Mouse (Mus musculus) forebrain, embryonic 14.5 days (tissue): ENCODE results near the gene Dnm3. TPM values are rescaled to one million over a fixed set of nuclear protein-coding genes. Genes with fewer than 3 reads are reported as not detected.

ENCODE experiments used
- ATAC-seq: fragments of 200-750 bp; cut with Nextera tagmentation; 2 replicates; pipeline ENCODE4 v1.8.0; 2017; ENCODE audit warnings: mild to moderate bottlenecking, moderate library complexity
- DNase-seq: peaks from one replicate; pipeline ENCODE4 v3.0.0-alpha.2; 2015; ENCODE audit warnings: low spot score
- H3K27ac ChIP-seq: fragments of 300-500 bp; sonication (generic); 2 replicates; pipeline ENCODE4 v1.5.1; 2014; ENCODE audit warnings: low read depth, mild to moderate bottlenecking, control low read depth, low read length, moderate library complexity
- H3K27me3 ChIP-seq: fragments of 300-500 bp; sonication (generic); replicated peaks from 2 replicates; pipeline ENCODE4 v1.6.1; 2014; ENCODE audit warnings: low read length, control low read depth, mixed read lengths; ENCODE audit not compliant: control insufficient read depth, insufficient read depth
- H3K36me3 ChIP-seq: fragments of 300-500 bp; sonication (generic); 2 replicates; pipeline ENCODE4 v1.6.1; 2014; ENCODE audit warnings: low read length, control low read depth; ENCODE audit not compliant: control insufficient read depth, insufficient read depth
- H3K4me1 ChIP-seq: fragments of 300-500 bp; sonication (generic); 2 replicates; pipeline ENCODE4 v1.6.1; 2014; ENCODE audit warnings: antibody characterized with exemption, low read length, control low read depth; ENCODE audit not compliant: control insufficient read depth, insufficient read depth
- H3K4me2 ChIP-seq: fragments of 300-500 bp; sonication (generic); 2 replicates; pipeline ENCODE4 v1.6.1; 2014; ENCODE audit warnings: mild to moderate bottlenecking, control low read depth, low read length
- H3K4me3 ChIP-seq: fragments of 300-500 bp; sonication (generic); 2 replicates; pipeline ENCODE4 v1.5.1; 2014; ENCODE audit warnings: low read depth, low read length, control low read depth
- H3K9ac ChIP-seq: fragments of 300-500 bp; sonication (generic); 2 replicates; pipeline ENCODE4 v1.6.1; 2014; ENCODE audit warnings: mild to moderate bottlenecking, low read length, control low read depth, moderate library complexity
- H3K9me3 ChIP-seq: fragments of 300-500 bp; sonication (generic); replicated peaks from 2 replicates; pipeline ENCODE4 v1.6.1; 2016; ENCODE audit warnings: low read length, control low read depth, mixed read lengths; ENCODE audit not compliant: control insufficient read depth
- WGBS: fragments of 180-500 bp; shearing (Covaris S2); extraction: QIAGEN DNeasy Blood & Tissue Kit; methylation state at CpG from one replicate; pipeline ENCODE4 v1.1.7; 2014; 5-methylcytosine and 5-hydroxymethylcytosine counted together
- polyA plus RNA-seq: library from polyadenylated mRNA; unstranded; fragments of >200 nt; fragmentation: Nextera tagmentation; extraction: Ambion mirVana; gene quantifications from 2 replicates; pipeline ENCODE4 v1.2.1, GENCODE M21; 2014

Gene Dnm3
- polyA plus RNA-seq, 1 experiment from 2014 or later: 20.6 TPM

GRCm38 (mm10) chr1:162354780-162355179 lies 123.1 kb downstream of the Dnm3 start:
- ATAC-seq: no peak
- no peaks in the 10 kb centered on the region for H3K27me3 ChIP-seq
- no peaks in the 10 kb centered on the region for H3K9me3 ChIP-seq
- no peak overlapping the region for H3K9ac ChIP-seq
- no peak overlapping the region for H3K27ac ChIP-seq
- WGBS: 81% methylated on average over 4 of the region's 4 CpGs
- no peaks in the 10 kb centered on the region for H3K4me1 ChIP-seq
- no peak overlapping the region for H3K4me3 ChIP-seq
- no peak for DNase-seq
- no peak overlapping the region for H3K4me2 ChIP-seq
- H3K36me3 ChIP-seq: no peaks in the 10 kb centered on the region

- H3K36me3 ChIP-seq: no peaks in the 10 kb centered on the region
- no peak overlapping the region for H3K4me2 ChIP-seq
- no peaks in the 10 kb centered on the region for H3K27me3 ChIP-seq
- H3K27ac ChIP-seq: no peak overlapping the region
- H3K4me1 ChIP-seq: no peaks in the 10 kb centered on the region
- no peak overlapping the region for H3K4me3 ChIP-seq
- 74% methylated on average over 4 of the region's 4 CpGs for WGBS
- ATAC-seq (no peak), DNase-seq (no peak)
- H3K9me3 ChIP-seq: no peaks in the 10 kb centered on the region
- no peak overlapping the region for H3K9ac ChIP-seq
These were observed 124.0 kb downstream of the Dnm3 start for GRCm38 (mm10) chr1:162353831-162354230.

- no peak overlapping the region for H3K27ac ChIP-seq
- H3K9ac ChIP-seq: no peak overlapping the region
- 81% methylated on average over 6 of the region's 6 CpGs for WGBS
- H3K4me1 ChIP-seq: no peaks in the 10 kb centered on the region
- H3K9me3 ChIP-seq: no peaks in the 10 kb centered on the region
- ATAC-seq (no peak), DNase-seq (no peak)
- no peak overlapping the region for H3K4me2 ChIP-seq
- no peak overlapping the region for H3K4me3 ChIP-seq
- H3K27me3 ChIP-seq: no peaks in the 10 kb centered on the region
- H3K36me3 ChIP-seq: no peaks in the 10 kb centered on the region
These were observed 128.5 kb downstream of the Dnm3 start for GRCm38 (mm10) chr1:162349306-162349705.

GRCm38 (mm10) chr1:162346456-162347011 lies 131.3 kb downstream of the Dnm3 start:
- H3K36me3 ChIP-seq: no peaks in the 10 kb centered on the region
- no peak overlapping the region for H3K4me2 ChIP-seq
- no peak overlapping the region for H3K9ac ChIP-seq
- no peak overlapping the region for H3K27ac ChIP-seq
- ATAC-seq (no peak), DNase-seq (no peak)
- 88% methylated on average over 4 of the region's 4 CpGs for WGBS
- no peaks in the 10 kb centered on the region for H3K27me3 ChIP-seq
- no peaks in the 10 kb centered on the region for H3K4me1 ChIP-seq
- H3K4me3 ChIP-seq: no peak overlapping the region
- H3K9me3 ChIP-seq: no peaks in the 10 kb centered on the region

GRCm38 (mm10) chr1:162337170-162337569 lies 140.7 kb downstream of the Dnm3 start:
- 100% methylated on average over 1 of the region's 1 CpGs for whole genome bisulfite sequencing

GRCm38 (mm10) chr1:162336640-162337039 lies 141.2 kb downstream of the Dnm3 start:
- Histone ChIP-seq H3K9me3 (no peaks in the 10 kb centered on the region), H3K4me3 (no peak overlapping the region), H3K4me1 (no peaks in the 10 kb centered on the region), H3K27me3 (no peaks in the 10 kb centered on the region), H3K4me2 (no peak overlapping the region), H3K9ac (no peak overlapping the region), H3K36me3 (no peaks in the 10 kb centered on the region), H3K27ac (no peak overlapping the region)
- WGBS: 21% methylated on average over 1 of the region's 1 CpGs
- DNase-seq (peak; percentile 82), ATAC-seq (peak; percentile 69)

More at GRCm38 (mm10) chr1:162337170-162337569, 140.7 kb downstream of the Dnm3 start:
- Histone ChIP-seq H3K27me3 (no peaks in the 10 kb centered on the region), H3K4me3 (no peak overlapping the region), H3K9ac (no peak overlapping the region), H3K9me3 (no peaks in the 10 kb centered on the region), H3K4me2 (no peak overlapping the region), H3K4me1 (no peaks in the 10 kb centered on the region), H3K36me3 (no peaks in the 10 kb centered on the region), H3K27ac (no peak overlapping the region)
- ATAC-seq (no peak), DNase-seq (no peak)

GRCm38 (mm10) chr1:162336224-162336623 lies 141.6 kb downstream of the Dnm3 start:
- Histone ChIP-seq H3K9ac (no peak overlapping the region), H3K27me3 (no peaks in the 10 kb centered on the region), H3K4me1 (no peaks in the 10 kb centered on the region), H3K36me3 (no peaks in the 10 kb centered on the region), H3K27ac (no peak overlapping the region), H3K9me3 (no peaks in the 10 kb centered on the region), H3K4me2 (no peak overlapping the region), H3K4me3 (no peak overlapping the region)
- DNase-seq: no peak
- ATAC-seq: peak; percentile 42
- WGBS: 34% methylated on average over 3 of the region's 3 CpGs

GRCm38 (mm10) chr1:162328673-162329072 lies 149.2 kb downstream of the Dnm3 start:
- no peak overlapping the region for H3K27ac ChIP-seq
- no peak for DNase-seq
- H3K9ac ChIP-seq: no peak overlapping the region
- ATAC-seq: no peak
- 61% methylated on average over 4 of the region's 4 CpGs for WGBS
- no peaks in the 10 kb centered on the region for H3K27me3 ChIP-seq
- no peaks in the 10 kb centered on the region for H3K36me3 ChIP-seq
- H3K4me2 ChIP-seq: no peak overlapping the region
- no peak overlapping the region for H3K4me3 ChIP-seq
- no peaks in the 10 kb centered on the region; the same call in 1 of the 2 replicates for H3K4me1 ChIP-seq
- H3K9me3 ChIP-seq: no peaks in the 10 kb centered on the region

GRCm38 (mm10) chr1:162327631-162328030 lies 150.2 kb downstream of the Dnm3 start:
- Histone ChIP-seq H3K4me1 (no peaks in the 10 kb centered on the region; the same call in 1 of the 2 replicates), H3K9me3 (no peaks in the 10 kb centered on the region), H3K27ac (no peak overlapping the region), H3K27me3 (no peaks in the 10 kb centered on the region), H3K4me3 (no peak overlapping the region), H3K36me3 (no peaks in the 10 kb centered on the region), H3K4me2 (no peak overlapping the region), H3K9ac (no peak overlapping the region)
- WGBS: 17% methylated on average over 2 of the region's 2 CpGs
- ATAC-seq (peak; percentile 42; the same call in 1 of the 2 replicates), DNase-seq (peak; percentile 69)
